Mouse (Mus musculus) adrenal gland, postnatal 14 days (tissue): ENCODE results near the gene Gm21764. TPM values are rescaled to one million over a fixed set of nuclear protein-coding genes. Genes with fewer than 3 reads are reported as not detected.
"Not testable (repeated sequence)": the region's sequence is repeated elsewhere in the genome, so short reads cannot be mapped to it uniquely, and the experiment has no call there.

ENCODE experiments used
- DNase-seq: peaks from one replicate; pipeline ENCODE4 v3.0.0; 2021; ENCODE audit warnings: mixed read lengths
- long read RNA-seq, 2 experiments: library from polyadenylated mRNA; stranded (forward); transcript quantifications; one replicate each; pipeline ENCODE4 v2.0.0; 2021
- total RNA-seq: library from RNA; stranded (reverse); gene quantifications from 2 replicates; pipeline ENCODE4 v1.2.3, GENCODE M21; 2021

The Gm21764 gene
- total RNA-seq = not detected in 2 replicates
- long read RNA-seq, experiment 1 = 0 reads
- long read RNA-seq, experiment 2 = 0 reads

GRCm38 (mm10) chrY:18061712-18062111 lies at the start of gene Gm21764:
TSS of gene Gm21764 (minus strand) at chrY:18061812.
- DNase-seq = not testable (repeated sequence)

DNA sequence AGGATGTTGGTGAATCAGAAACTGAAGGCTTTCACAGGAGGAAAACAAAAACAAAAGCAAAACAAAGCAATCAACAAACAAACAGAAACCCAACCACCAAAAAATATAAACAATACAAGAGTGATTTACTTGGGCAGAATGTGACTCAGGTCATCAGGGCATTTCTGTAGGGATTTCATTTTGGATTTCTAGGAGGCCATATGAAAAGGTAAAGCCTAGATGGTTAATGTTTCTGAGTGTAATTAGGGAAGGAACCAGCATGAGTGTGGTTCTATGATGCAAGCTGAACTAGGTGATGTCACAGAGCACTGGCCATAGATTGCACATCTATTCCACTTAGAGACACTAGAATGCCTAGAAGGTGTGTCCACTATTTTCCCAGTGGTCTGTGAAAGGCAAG lies 27.2 kb upstream of the Gm21764 start, which contains the start of gene Ssty1:
Ssty1 (plus strand) TSS at position 301 of the 400 bp plus-strand sequence.
- DNase-seq = not testable (repeated sequence)

Other genes starting within 250 kb of the Gm21764 start
- gene Gm21904, start 215.5 kb downstream of the Gm21764 start, total RNA-seq = not detected in 2 replicates
- gene Gm20772, start 187.1 kb downstream of the Gm21764 start, total RNA-seq = not detected in 2 replicates
- not detected in 2 replicates for gene Gm20831, start 187.1 kb downstream of the Gm21764 start, total RNA-seq
- gene Srsy, start 124.5 kb downstream of the Gm21764 start, total RNA-seq = not detected in 2 replicates
- gene Ssty1, start 27.3 kb upstream of the Gm21764 start, total RNA-seq = not detected in 2 replicates